Mouse (Mus musculus) ovary, postnatal 14 days (tissue): ENCODE data around the gene Rbmxl2.

ENCODE experiments used
- DNase-seq: peaks from one replicate; pipeline ENCODE4 v3.0.0; 2022; ENCODE audit warnings: low spot score

Rbmxl2 gene

GRCm38 (mm10) chr7:107209204-107209860 lies at the start of gene Rbmxl2:
Gene Rbmxl2, plus strand, starts transcription at chr7:107209445.
- no peak for DNase-seq

GRCm38 (mm10) chr7:107166690-107167089 lies 42.6 kb upstream of the Rbmxl2 start, which contains the start of gene Nlrp14:
Gene Nlrp14, plus strand, starts transcription at chr7:107166990.
- DNase-seq: no peak

GRCm38 (mm10) chr7:107180406-107180805 lies 28.8 kb upstream of the Rbmxl2 start:
- DNase-seq: no peak

GRCm38 (mm10) chr7:107201817-107202216 lies 7.4 kb upstream of the Rbmxl2 start:
- DNase-seq: no peak

GRCm38 (mm10) chr7:107207843-107208242 lies 1.4 kb upstream of the Rbmxl2 start:
- DNase-seq: no peak

- no peak for DNase-seq
Observed at GRCm38 (mm10) chr7:107210126-107210576, 906 bp downstream of the Rbmxl2 start.

GRCm38 (mm10) chr7:107215723-107216122 lies 6.5 kb downstream of the Rbmxl2 start:
- no peak for DNase-seq

- DNase-seq: no peak
Observed at GRCm38 (mm10) chr7:107216845-107217244, 7.6 kb downstream of the Rbmxl2 start.

GRCm38 (mm10) chr7:107236854-107237253 lies 27.6 kb downstream of the Rbmxl2 start:
- no peak for DNase-seq

GRCm38 (mm10) chr7:107237498-107237897 lies 28.3 kb downstream of the Rbmxl2 start:
- DNase-seq: no peak

- no peak for DNase-seq
Observed at GRCm38 (mm10) chr7:107241371-107241883, 32.2 kb downstream of the Rbmxl2 start.

- DNase-seq: no peak
Observed at GRCm38 (mm10) chr7:107250211-107250985, 41.2 kb downstream of the Rbmxl2 start.

- DNase-seq: no peak
Observed at GRCm38 (mm10) chr7:107253355-107253754, 44.1 kb downstream of the Rbmxl2 start.

- no peak for DNase-seq
Observed at GRCm38 (mm10) chr7:107259936-107260335, 50.7 kb downstream of the Rbmxl2 start.
